Mouse (Mus musculus) spleen, adult 18-20 months (tissue): ENCODE data around the gene C2cd4a.

Experiments
- DNase-seq, 2 experiments: peaks; one replicate each; pipeline ENCODE4 v3.0.0; 2022; ENCODE audit warnings: mixed read lengths in 2 of 2

C2cd4a gene

GRCm38 (mm10) chr9:67786311-67786710 is 45.8 kb downstream of the C2cd4a start:
- DNase-seq = no peak

GRCm38 (mm10) chr9:67783925-67784324 is 48.2 kb downstream of the C2cd4a start:
- no peak for DNase-seq

- no peak for DNase-seq
Observed at GRCm38 (mm10) chr9:67783464-67783863, 48.7 kb downstream of the C2cd4a start.

GRCm38 (mm10) chr9:67782786-67783185 is 49.3 kb downstream of the C2cd4a start:
- no peak for DNase-seq
